Mouse (Mus musculus) neural tube, embryonic 10.5 days (tissue): ENCODE results near the gene Hoga1.
A peak's percentile ranks its signal among the peaks of the same experiment; 100 is the strongest.

Source experiments
- DNase-seq: peaks from one replicate; pipeline ENCODE4 v3.0.0-alpha.2; 2017; ENCODE audit warnings: low spot score; ENCODE audit errors: extremely low spot score

Hoga1 gene

GRCm38 (mm10) chr19:42045269-42046102 is at the start of gene Hoga1:
TSS of gene Hoga1 (plus strand) at chr19:42045610.
- peak; percentile 73 for DNase-seq

GRCm38 (mm10) chr19:41997090-41997489 is 48.3 kb upstream of the Hoga1 start:
- no peak for DNase-seq

GRCm38 (mm10) chr19:41998770-41999548 is 46.5 kb upstream of the Hoga1 start:
- no peak for DNase-seq

- no peak for DNase-seq
Observed at GRCm38 (mm10) chr19:41999688-42000283, 45.6 kb upstream of the Hoga1 start.

- no peak for DNase-seq
Observed at GRCm38 (mm10) chr19:42000446-42000958, 44.9 kb upstream of the Hoga1 start.

DNA sequence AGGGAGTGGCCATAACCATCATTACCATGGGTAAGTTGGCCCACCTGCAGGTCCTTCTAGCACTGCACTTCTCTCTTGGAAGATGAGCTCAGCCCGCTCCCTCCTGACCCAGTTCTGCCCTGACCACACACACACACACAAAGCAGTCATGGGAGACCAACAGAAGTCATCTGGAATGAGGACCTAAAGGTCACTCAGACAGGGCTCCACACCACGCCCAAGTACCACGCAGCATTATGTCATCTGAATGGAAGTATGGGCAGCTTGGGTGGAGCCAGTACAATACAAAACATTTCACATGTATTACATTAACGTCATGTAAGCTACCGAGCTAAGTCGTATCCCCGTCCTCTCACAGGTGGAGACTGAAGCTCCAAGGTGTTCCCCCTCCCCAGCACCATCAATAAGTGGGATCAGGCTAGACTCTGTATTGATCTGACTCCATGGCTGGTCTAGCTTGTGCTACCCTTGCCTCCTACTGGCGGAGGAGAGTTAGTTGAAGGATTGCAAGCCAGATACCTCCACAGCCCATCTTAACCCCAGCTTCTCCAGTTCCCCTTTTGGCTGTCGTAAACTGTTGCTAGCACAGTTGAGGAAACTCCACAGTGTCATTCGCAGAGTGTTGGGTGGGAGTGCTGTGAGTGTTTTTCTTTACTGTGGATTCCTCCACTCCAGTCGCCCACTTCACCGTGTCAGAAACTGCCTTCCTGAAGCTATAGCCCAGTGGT is 44.0 kb upstream of the Hoga1 start:
- no peak for DNase-seq

DNA sequence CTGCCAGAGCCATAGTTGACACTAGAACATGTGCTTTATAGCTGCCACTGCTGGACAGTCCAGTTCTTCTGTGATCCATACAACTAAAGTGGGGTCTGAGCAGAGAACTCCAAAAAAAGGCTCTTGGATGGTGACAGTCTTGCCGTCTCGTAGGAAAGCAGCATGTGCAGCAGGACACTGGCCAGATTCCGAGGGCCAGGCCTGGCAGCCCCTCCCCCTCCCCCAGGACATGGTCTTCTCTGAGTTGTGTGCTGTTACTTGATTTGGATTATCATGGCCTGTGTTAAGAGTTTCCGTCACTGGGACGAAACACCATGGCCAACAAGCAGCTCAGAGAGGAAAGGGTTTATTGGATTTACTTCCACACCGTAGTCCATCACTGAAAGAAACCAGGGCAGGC is 41.2 kb upstream of the Hoga1 start:
- no peak for DNase-seq

GRCm38 (mm10) chr19:42005616-42006015 is 39.8 kb upstream of the Hoga1 start:
- no peak for DNase-seq

- no peak for DNase-seq
Observed at GRCm38 (mm10) chr19:42006568-42006967, 38.8 kb upstream of the Hoga1 start.

GRCm38 (mm10) chr19:42008586-42008985 is 36.8 kb upstream of the Hoga1 start:
- DNase-seq, result no peak

DNA sequence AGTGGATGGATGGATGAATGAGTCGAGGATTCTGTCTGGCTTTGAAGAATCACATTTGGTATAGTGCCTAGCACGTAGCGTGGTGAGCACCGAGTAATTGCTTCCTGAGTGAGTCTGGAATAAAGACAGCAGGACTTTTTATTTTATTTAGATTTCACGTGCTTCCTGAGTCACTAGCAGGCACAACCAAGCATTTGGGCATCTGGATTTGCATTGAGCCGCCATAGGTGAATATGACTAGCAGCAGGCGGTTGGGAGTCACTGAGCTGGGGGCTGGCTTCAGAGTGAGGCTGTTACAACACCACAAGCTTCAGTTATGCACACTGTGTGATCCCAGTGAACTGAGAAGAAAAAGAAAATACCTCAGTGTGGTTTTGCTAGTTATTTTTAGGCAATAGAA is 36.3 kb upstream of the Hoga1 start:
- DNase-seq, result no peak

- no peak for DNase-seq
Observed at GRCm38 (mm10) chr19:42010436-42010835, 35.0 kb upstream of the Hoga1 start.

DNA sequence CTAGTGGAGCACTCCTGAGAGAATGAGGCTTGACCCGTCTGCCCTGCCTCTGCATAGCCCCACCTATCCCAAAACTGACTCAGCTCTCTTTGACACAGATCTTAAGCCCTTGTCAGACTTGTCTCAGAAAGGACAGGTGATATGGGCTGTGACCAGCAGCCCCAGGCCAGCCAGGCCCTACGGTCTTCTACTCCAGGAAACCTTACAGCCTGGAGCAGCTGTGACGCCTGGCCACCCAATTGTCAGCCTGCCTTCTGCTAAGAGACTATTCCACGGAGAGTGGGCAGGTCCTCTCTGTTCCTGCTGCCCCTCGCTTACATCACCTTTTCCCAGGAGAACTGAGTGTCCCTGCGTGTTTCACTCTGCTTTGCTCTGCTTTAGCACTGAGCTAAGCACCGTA is 34.3 kb upstream of the Hoga1 start:
- no peak for DNase-seq

DNA sequence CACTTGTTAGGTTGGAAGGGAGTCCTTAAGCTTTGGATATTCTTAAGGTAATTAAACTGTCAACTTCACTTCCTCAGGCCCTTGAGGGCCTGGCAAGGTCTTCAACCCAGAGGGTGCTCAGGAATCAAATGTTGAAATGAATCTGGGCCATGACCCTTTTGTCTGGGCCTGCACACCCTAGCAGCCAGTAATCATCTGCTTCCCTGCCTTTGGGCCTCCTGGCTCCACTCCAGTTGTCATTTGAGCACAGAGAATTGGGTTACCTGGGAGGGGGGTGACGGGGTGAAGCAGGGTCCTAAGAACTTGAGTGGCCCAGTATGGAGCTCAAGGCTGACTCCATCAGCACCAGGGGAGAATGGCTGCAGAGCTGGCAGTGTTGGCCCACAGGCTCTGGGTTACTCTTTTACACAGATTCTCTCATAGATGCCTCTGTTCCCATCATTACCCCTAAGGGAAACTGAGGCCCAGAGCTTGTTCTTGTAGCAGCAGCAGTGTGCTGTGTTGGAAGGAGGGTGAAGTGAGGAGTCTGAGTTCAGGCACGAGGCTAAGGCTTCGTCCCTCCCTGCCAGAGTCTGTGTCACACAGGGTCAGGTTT is 31.1 kb upstream of the Hoga1 start:
- no peak for DNase-seq

GRCm38 (mm10) chr19:42015001-42015400 is 30.4 kb upstream of the Hoga1 start:
- no peak for DNase-seq

DNA sequence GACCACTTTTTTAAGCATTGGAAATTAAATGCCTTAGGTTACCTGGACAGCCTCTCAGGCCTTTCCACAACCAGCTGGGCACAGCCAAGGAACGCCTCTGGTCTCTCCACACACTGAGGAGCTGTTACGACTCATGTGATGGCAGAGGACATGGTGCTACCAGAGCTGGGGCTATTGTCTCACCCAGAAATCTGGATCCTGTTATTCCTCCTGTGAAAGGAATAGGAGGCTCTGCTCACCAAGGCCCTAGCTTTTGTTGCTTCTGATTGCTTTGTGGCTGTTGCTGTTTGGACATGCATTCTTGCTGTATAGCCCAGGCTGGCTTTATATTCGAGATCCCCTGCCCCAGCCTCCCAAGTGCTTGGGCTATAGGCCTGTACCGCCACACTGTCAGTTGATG is 29.2 kb upstream of the Hoga1 start:
- no peak for DNase-seq

DNA sequence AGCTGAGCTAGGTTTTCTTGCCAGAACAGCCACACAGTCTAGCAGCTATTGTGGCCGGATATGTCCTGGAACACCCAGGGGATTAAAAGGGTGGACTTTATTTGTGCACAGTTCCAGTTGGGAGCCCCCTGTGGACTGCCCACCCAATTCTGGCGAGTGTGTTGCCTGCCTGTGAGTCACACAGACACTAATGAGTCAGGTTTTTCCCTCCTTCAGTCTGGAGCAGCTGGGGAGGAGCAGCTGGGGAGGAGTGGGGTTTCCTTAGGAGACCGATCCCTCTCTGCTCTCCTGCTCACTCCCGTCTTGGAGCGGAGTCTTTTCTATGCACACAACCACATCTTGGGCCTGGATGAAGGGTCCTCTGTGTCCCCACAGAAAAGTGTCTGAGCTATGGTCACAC is 28.6 kb upstream of the Hoga1 start:
- DNase-seq, result no peak

DNA sequence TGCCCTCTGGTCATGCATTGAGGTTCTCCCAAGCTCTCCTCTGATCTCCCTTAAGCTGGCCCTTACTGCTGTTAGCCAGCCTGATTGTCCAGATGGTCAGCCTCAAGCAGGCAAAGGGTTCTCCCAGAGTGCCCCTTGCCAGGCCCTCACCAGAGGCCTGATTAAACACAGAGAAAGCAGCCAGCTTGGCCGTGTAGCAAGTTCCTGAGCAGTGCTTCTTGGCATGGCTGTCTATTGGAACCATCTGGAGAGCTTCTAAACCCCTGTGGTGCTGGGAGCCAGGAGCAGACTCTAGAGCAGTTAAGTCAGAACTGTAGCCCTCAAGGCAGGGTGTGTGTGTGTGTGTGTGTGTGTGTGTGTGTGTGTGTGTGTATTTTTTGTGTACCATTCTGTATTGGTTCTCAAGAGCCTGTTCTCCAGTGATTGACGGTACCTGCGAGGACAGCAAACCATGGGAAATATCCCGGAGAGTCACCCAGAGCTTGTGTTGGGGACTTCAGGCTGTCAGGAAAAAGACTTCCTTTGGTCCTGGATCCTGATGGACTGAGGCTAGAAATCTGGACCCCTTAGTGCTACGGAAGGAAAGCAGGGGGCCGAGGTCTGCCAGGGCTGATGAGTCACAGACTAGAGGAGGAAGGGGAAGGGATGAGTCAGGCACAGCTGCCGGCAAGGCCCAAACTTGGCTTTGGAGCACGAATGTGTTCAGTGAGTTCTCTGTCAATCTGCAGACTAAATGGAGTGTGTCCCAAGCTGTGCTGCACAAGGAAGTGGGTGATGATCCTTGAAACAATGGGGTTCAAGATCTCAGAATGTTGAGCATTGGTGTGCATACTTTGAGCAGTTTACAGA is 27.8 kb upstream of the Hoga1 start:
- DNase-seq, result no peak

GRCm38 (mm10) chr19:42019011-42019522 is 26.3 kb upstream of the Hoga1 start:
- no peak for DNase-seq
